Mouse (Mus musculus): ENCODE data around the gene Ehbp1l1. TPM values are rescaled to one million over a fixed set of nuclear protein-coding genes. Genes with fewer than 3 reads are reported as not detected.
A peak's percentile ranks its signal among the peaks of the same experiment; 100 is the strongest.

The Ehbp1l1 gene
- polyA plus RNA-seq, 1 experiment from 2014 or later, result 80.1 TPM

DNA sequence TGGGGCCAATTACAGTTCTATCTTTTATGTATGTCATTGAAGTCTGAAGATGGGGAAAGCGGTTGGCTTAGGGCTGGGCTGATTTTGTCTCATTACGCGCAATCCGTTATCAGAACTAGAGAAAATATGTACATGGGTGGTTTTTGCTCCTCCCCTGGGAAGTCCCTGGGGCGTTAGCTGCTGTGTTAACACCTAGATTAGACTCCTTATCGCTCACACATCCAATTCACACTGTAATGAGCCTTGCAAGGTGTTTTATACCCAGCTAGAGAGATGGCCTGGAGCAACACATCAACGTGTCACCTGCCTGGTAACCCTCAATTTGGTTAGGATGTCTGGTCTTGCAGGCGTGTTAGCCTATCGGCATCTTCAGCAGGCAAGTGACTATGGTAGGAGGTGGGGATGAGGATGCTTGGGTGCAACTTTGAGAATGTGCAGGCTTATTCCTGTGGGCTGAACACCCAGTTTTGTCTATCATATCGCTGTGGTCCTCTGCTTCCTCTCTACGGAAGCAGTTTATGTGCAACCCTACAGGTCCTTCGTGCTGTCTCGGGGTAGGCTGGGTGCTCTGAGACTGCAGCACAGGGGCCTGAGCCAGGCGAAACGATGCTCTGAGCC, 953 bp upstream of the Ehbp1l1 start:
- Histone ChIP-seq H3K79me2 (ENCODE audit: inconsistent target) (peaks cover 76% of the 10 kb centered on the region), H3K4me3 (ENCODE audit: inconsistent target) (peak overlapping the region; percentile 96), H3K36me3 (ENCODE audit: inconsistent target) (peaks cover 6% of the 10 kb centered on the region; the same call in 1 of the 2 replicates), H3K27ac (peak overlapping the region; percentile 100)
- WGBS (ENCODE audit: missing documents), result 31% methylated on average over 15 of the region's 15 CpGs

GRCm38 (mm10) chr19:5725029-5725707, 949 bp downstream of the Ehbp1l1 start:
- Histone ChIP-seq H3K79me2 (ENCODE audit: inconsistent target) (peaks cover 82% of the 10 kb centered on the region), H3K27ac (peak overlapping the region; percentile 100), H3K36me3 (ENCODE audit: inconsistent target) (peaks cover 25% of the 10 kb centered on the region), H3K4me3 (ENCODE audit: inconsistent target) (peak overlapping the region; percentile 96)
- 3% methylated on average over 12 of the region's 12 CpGs for WGBS (ENCODE audit: missing documents)

- H3K79me2 ChIP-seq (ENCODE audit: inconsistent target), result peaks cover 87% of the 10 kb centered on the region
- peaks cover 31% of the 10 kb centered on the region for H3K36me3 ChIP-seq (ENCODE audit: inconsistent target)
- H3K4me3 ChIP-seq (ENCODE audit: inconsistent target), result peak overlapping the region; percentile 96
- peak overlapping the region; percentile 100 for H3K27ac ChIP-seq
- 3% methylated on average over 7 of the region's 7 CpGs for WGBS (ENCODE audit: missing documents)
Observed at GRCm38 (mm10) chr19:5724549-5724941, 1.6 kb downstream of the Ehbp1l1 start.

GRCm38 (mm10) chr19:5723934-5724548, 2.1 kb downstream of the Ehbp1l1 start:
- peak overlapping the region; percentile 96 for H3K4me3 ChIP-seq (ENCODE audit: inconsistent target)
- peak overlapping the region; percentile 100 for H3K27ac ChIP-seq
- H3K36me3 ChIP-seq (ENCODE audit: inconsistent target), result peaks cover 36% of the 10 kb centered on the region
- H3K79me2 ChIP-seq (ENCODE audit: inconsistent target), result peaks cover 89% of the 10 kb centered on the region
- 3% methylated on average over 4 of the region's 4 CpGs for WGBS (ENCODE audit: missing documents)

DNA sequence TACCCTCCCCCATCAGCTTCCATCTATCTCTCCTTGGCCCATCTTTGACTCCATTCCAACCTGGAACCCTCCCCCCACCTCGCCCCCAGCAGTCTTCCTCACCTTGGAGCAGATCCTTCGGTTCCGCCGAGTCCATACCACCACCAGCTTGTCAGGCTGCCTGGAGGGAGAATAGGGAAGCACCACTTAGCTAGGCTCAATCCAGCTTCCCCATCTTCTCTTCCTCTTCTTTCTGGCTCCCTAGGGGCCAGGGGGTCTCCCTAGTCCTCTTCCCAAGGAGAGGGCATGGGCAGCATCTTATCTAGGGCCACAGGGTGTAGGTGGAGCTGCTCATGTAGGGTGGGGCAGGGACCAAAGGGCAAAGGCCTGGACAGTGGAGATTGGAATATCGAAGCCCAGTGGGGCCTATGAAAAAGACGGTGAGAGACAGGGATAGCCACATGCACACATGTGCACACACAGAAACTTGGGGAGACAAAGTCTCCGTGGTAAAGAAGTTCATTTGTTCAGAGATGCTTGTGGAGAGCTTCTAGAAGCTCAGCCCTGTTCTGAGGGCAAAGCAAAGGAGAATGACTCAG, 3.2 kb downstream of the Ehbp1l1 start:
- H3K36me3 ChIP-seq (ENCODE audit: inconsistent target), result peaks cover 48% of the 10 kb centered on the region
- WGBS (ENCODE audit: missing documents), result 76% methylated on average over 4 of the region's 7 CpGs
- peak overlapping the region; percentile 100 for H3K27ac ChIP-seq
- H3K4me3 ChIP-seq (ENCODE audit: inconsistent target), result no peak overlapping the region
- peaks cover 89% of the 10 kb centered on the region for H3K79me2 ChIP-seq (ENCODE audit: inconsistent target)

DNA sequence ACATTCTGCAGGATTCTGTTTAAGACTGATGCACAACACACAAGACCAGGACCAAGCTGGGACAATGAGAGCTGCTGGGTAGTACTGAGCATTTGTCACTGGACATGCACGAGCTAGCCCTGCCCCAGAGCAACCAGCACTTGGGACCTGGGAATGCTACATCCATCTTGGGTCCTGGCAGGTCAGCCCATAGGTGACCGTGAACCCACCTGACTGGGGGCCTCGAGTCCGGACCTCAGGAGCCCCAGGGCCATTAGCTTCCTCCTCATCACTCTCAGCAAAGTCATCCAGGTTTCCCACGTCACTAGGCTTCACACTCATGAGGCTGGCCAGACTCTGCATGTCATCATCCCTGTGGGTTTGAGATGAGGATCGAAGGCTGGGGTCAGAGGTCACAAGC, 4.9 kb downstream of the Ehbp1l1 start:
- Histone ChIP-seq H3K4me3 (ENCODE audit: inconsistent target) (no peak overlapping the region), H3K36me3 (ENCODE audit: inconsistent target) (peaks cover 65% of the 10 kb centered on the region), H3K27ac (no peak overlapping the region), H3K79me2 (ENCODE audit: inconsistent target) (peaks cover 95% of the 10 kb centered on the region)
- WGBS (ENCODE audit: missing documents), result 90% methylated on average over 6 of the region's 6 CpGs

GRCm38 (mm10) chr19:5716955-5717354, 9.2 kb downstream of the Ehbp1l1 start:
- H3K79me2 ChIP-seq (ENCODE audit: inconsistent target), result peaks cover 90% of the 10 kb centered on the region
- WGBS (ENCODE audit: missing documents), result 84% methylated on average over 10 of the region's 10 CpGs
- H3K4me3 ChIP-seq (ENCODE audit: inconsistent target), result no peak overlapping the region
- no peak overlapping the region for H3K27ac ChIP-seq
- H3K36me3 ChIP-seq (ENCODE audit: inconsistent target), result peaks cover 64% of the 10 kb centered on the region

DNA sequence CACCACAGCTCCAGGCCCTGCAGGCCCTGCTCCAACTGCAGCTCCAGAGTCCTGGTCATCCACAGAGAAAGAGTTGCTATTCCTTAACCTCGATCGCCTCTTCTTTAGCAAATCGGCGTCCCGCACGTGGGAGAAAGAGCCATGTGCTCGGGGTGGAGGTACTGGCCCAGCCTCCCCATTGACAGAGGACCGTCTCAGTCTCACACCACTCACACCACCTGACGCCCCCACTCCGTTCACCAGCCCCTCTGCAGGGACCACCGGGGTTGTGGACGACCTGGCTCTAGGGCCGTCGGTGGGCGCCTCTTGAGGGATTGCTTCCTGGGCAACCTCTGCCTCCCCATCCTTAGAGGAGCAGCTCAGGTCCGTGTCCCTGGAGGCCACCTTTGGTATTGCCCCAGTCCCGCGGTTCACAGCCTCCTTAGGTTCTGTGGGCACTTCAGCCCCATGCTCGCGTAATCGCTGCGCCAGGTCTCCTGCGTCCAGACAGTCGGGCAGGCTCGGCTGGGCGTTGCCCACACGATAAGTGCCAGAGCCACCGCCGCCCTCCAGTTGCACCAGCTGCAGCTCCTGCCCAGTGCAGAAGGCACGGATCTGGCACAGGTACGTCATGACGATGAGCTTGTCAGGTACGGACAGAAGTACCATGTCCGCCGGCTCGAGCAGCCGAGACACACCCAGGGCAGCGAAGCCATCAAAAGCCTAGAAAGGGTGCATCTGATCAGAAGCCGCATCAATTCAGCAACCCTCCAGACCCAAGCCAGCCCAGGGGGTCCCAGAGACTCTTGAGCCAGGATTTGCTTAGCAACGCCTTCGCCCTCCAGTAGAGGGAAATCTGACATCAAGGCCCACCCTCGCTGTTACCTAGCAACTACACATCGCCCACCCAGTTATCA, 10.1 kb downstream of the Ehbp1l1 start:
- H3K27ac ChIP-seq, result no peak overlapping the region
- WGBS (ENCODE audit: missing documents), result 92% methylated on average over 30 of the region's 43 CpGs
- peaks cover 55% of the 10 kb centered on the region for H3K36me3 ChIP-seq (ENCODE audit: inconsistent target)
- no peak overlapping the region for H3K4me3 ChIP-seq (ENCODE audit: inconsistent target)
- peaks cover 87% of the 10 kb centered on the region for H3K79me2 ChIP-seq (ENCODE audit: inconsistent target)

DNA sequence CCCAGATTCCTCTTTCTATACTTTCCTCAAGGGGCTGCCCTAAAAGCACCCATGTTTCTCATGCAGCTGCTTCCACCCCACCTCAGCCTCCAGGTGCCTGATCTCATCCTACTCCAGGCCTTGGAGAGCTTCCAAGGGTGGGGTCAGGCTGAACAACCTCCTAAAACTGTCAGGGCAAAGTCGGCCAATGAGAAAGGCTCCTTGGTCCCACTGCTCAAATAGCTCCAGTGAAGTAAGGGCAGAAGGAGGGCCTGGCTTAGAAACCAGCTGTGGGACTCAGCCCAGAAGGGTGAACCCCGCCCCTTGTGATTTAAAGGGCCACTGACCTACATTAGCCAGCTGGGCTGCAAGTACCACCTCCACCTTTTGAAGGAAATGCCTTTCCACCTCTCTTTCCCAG, 12.4 kb downstream of the Ehbp1l1 start:
- peak overlapping the region; percentile 75 for H3K27ac ChIP-seq
- H3K79me2 ChIP-seq (ENCODE audit: inconsistent target), result peaks cover 76% of the 10 kb centered on the region
- H3K36me3 ChIP-seq (ENCODE audit: inconsistent target), result peaks cover 52% of the 10 kb centered on the region
- no peak overlapping the region for H3K4me3 ChIP-seq (ENCODE audit: inconsistent target)
- 33% methylated on average over 2 of the region's 2 CpGs for whole genome bisulfite sequencing (ENCODE audit: missing documents)

GRCm38 (mm10) chr19:5713255-5713654, 12.9 kb downstream of the Ehbp1l1 start:
- WGBS (ENCODE audit: missing documents), result 84% methylated on average over 5 of the region's 5 CpGs
- peak overlapping the region; percentile 75 for H3K27ac ChIP-seq
- peaks cover 52% of the 10 kb centered on the region for H3K36me3 ChIP-seq (ENCODE audit: inconsistent target)
- peaks cover 71% of the 10 kb centered on the region for H3K79me2 ChIP-seq (ENCODE audit: inconsistent target)
- no peak overlapping the region for H3K4me3 ChIP-seq (ENCODE audit: inconsistent target)

GRCm38 (mm10) chr19:5711907-5712460, 14.1 kb downstream of the Ehbp1l1 start:
- peak overlapping the region; percentile 75 for H3K27ac ChIP-seq
- H3K4me3 ChIP-seq (ENCODE audit: inconsistent target), result no peak overlapping the region
- H3K36me3 ChIP-seq (ENCODE audit: inconsistent target), result peaks cover 52% of the 10 kb centered on the region
- 8% methylated on average over 14 of the region's 14 CpGs for WGBS (ENCODE audit: missing documents)
- peaks cover 58% of the 10 kb centered on the region for H3K79me2 ChIP-seq (ENCODE audit: inconsistent target)

GRCm38 (mm10) chr19:5711218-5711617, 14.9 kb downstream of the Ehbp1l1 start:
- H3K27ac ChIP-seq, result peak overlapping the region; percentile 75
- peaks cover 51% of the 10 kb centered on the region for H3K79me2 ChIP-seq (ENCODE audit: inconsistent target)
- H3K36me3 ChIP-seq (ENCODE audit: inconsistent target), result peaks cover 52% of the 10 kb centered on the region
- 53% methylated on average over 3 of the region's 3 CpGs for WGBS (ENCODE audit: missing documents)
- H3K4me3 ChIP-seq (ENCODE audit: inconsistent target), result no peak overlapping the region

- Histone ChIP-seq H3K79me2 (ENCODE audit: inconsistent target) (peaks cover 44% of the 10 kb centered on the region), H3K4me3 (ENCODE audit: inconsistent target) (no peak overlapping the region), H3K27ac (no peak overlapping the region), H3K36me3 (ENCODE audit: inconsistent target) (peaks cover 50% of the 10 kb centered on the region)
- 96% methylated on average over 7 of the region's 8 CpGs for WGBS (ENCODE audit: missing documents)
Observed at GRCm38 (mm10) chr19:5710581-5710980, 15.5 kb downstream of the Ehbp1l1 start.

GRCm38 (mm10) chr19:5710068-5710467, 16.0 kb downstream of the Ehbp1l1 start:
- H3K27ac ChIP-seq, result no peak overlapping the region
- WGBS (ENCODE audit: missing documents), result 93% methylated on average over 5 of the region's 6 CpGs
- peaks cover 46% of the 10 kb centered on the region for H3K36me3 ChIP-seq (ENCODE audit: inconsistent target)
- peaks cover 39% of the 10 kb centered on the region for H3K79me2 ChIP-seq (ENCODE audit: inconsistent target)
- no peak overlapping the region for H3K4me3 ChIP-seq (ENCODE audit: inconsistent target)
